Comparison of ENCODE assay signal across 7 mouse cellular contexts in the genomic region with DNA sequence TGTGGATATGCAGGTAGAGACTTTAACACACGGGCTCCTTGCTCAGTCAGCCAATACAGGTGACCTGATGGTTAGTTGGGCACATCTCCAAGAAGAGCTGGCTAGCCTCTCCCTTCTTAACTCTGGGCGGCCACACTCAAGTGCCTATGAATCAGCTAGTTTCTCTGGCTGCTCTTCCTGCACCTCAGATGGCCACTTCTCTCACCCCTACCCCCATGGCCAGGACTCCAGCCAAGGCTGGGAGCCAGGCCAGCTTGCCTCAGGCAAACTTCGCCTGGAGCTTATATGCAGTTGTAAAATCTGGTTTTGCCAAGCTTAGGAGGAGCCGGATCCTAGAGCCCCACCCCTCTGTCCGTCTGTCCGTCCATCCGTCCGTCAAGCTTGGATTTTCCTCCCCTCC. TPM values are rescaled to one million over a fixed set of nuclear protein-coding genes. Genes with fewer than 3 reads are reported as not detected.
DNase-seq lines count a peak whose midpoint lies in the region; ATAC-seq and TF ChIP-seq lines count a peak whose summit lies in the region.

No protein-coding gene starts in this region.

- peaks cover 42% of the 10 kb centered on the region for H3K4me1 ChIP-seq in E14TG2a.4 (replicated peaks; ENCODE audit: low read depth, low read length)
- peaks cover 28% of the 10 kb centered on the region for H3K4me1 ChIP-seq in forebrain, embryonic 12.5 days
- peaks cover 51% of the 10 kb centered on the region for H3K4me1 ChIP-seq in neural tube, embryonic 15.5 days

- peak overlapping the region; percentile 94; the same call in 1 of the 2 replicates for H3K4me2 ChIP-seq in forebrain, embryonic 12.5 days
- H3K4me2 ChIP-seq in neural tube, embryonic 15.5 days = peak overlapping the region; percentile 99

- WGBS in forebrain, embryonic 12.5 days = 50% methylated on average over 8 of the region's 8 CpGs
- 5% methylated on average over 8 of the region's 8 CpGs for WGBS in large intestine, adult 2 months
- 37% methylated on average over 8 of the region's 8 CpGs for WGBS in neural tube, embryonic 15.5 days

- no peak overlapping the region for H3K9ac ChIP-seq in forebrain, embryonic 12.5 days
- no peak overlapping the region for H3K9ac ChIP-seq in neural tube, embryonic 15.5 days (replicated peaks)

- no peak overlapping the region for H3K27ac ChIP-seq in forebrain, embryonic 12.5 days
- H3K27ac ChIP-seq in neural tube, embryonic 15.5 days (replicated peaks) = no peak overlapping the region

- no peaks in the 10 kb centered on the region for H3K36me3 ChIP-seq in E14TG2a.4 (ENCODE audit: insufficient read depth, low read length)
- H3K36me3 ChIP-seq in forebrain, embryonic 12.5 days (replicated peaks) = no peaks in the 10 kb centered on the region
- no peaks in the 10 kb centered on the region for H3K36me3 ChIP-seq in neural tube, embryonic 15.5 days

- DNase-seq in adrenal gland, adult 2 months = peak; percentile 88
- peak; percentile 83 to 90 for DNase-seq in heart, postnatal 14 days
- peak; percentile 95 for DNase-seq in large intestine, adult 2 months (ENCODE audit: low read depth, low spot score)
- DNase-seq in T-cell, adult 2 months (ENCODE audit: low spot score) = no peak

- no peak for TF ChIP-seq CTCF in E14TG2a.4 (conservative IDR thresholded peaks at IDR 0.05; ENCODE audit: low read length)

- no peaks in the 10 kb centered on the region for H3K9me3 ChIP-seq in E14TG2a.4 (ENCODE audit: low read length)
- H3K9me3 ChIP-seq in forebrain, embryonic 12.5 days = no peaks in the 10 kb centered on the region
- H3K9me3 ChIP-seq in neural tube, embryonic 15.5 days (replicated peaks) = no peaks in the 10 kb centered on the region

- no peak for ATAC-seq in forebrain, embryonic 12.5 days (ENCODE audit: low FRiP score)
- ATAC-seq in neural tube, embryonic 15.5 days (ENCODE audit: low FRiP score) = no peak

- H3K4me3 ChIP-seq in E14TG2a.4 (replicated peaks; ENCODE audit: low read length) = 0 out of 2 replicates have a peak overlapping the region, but pooled peaks have one; percentile 80
- no peak overlapping the region for H3K4me3 ChIP-seq in forebrain, embryonic 12.5 days (replicated peaks)
- no peak overlapping the region for H3K4me3 ChIP-seq in neural tube, embryonic 15.5 days (replicated peaks)

- intact Hi-C loops in heart, postnatal 14 days (cut with DNase I) = loop anchor here (2.0 to 10.0 kb wide), 4 partner anchors 103 to 376 kb away; partner anchors contain the start of genes Gm10428 and Trim16

- H3K27me3 ChIP-seq in E14TG2a.4 (ENCODE audit: insufficient read depth, low read length) = peaks cover 88% of the 10 kb centered on the region
- peaks cover 67% of the 10 kb centered on the region for H3K27me3 ChIP-seq in forebrain, embryonic 12.5 days
- H3K27me3 ChIP-seq in neural tube, embryonic 15.5 days (replicated peaks) = peaks cover 62% of the 10 kb centered on the region

RNA-seq across cellular contexts. Expression of gene Pmp22, which starts 1.7 kb away (rescaled TPM):
- total RNA-seq in adrenal gland, adult 2 months (2021) = 100 to 1,000 TPM; 102 to 190 TPM
- 125 and 184 TPM in 2 replicates for polyA plus RNA-seq in adrenal gland, adult 2 months (2012; rRNA removed)
- 14.9 and 20.5 TPM in 2 replicates for polyA plus RNA-seq in forebrain, embryonic 12.5 days (2016; fragmentation: Nextera tagmentation; extraction: Ambion mirVana)
- total RNA-seq in heart, postnatal 14 days (2021) = 10 to 100 TPM; 69.8 to 80.5 TPM
- polyA plus RNA-seq in large intestine, adult 2 months (2012; rRNA removed) = 215 and 297 TPM in 2 replicates
- 43.7 and 54.5 TPM in 2 replicates for polyA plus RNA-seq in neural tube, embryonic 15.5 days (2015; fragmentation: Nextera tagmentation; extraction: Ambion mirVana)
